Mouse (Mus musculus) heart, postnatal 14 days (tissue): ENCODE measurements at regions not wholly inside any gene's neighbourhood (a gene's known extent, or its start where the extent isn't known, plus 50 kb on each side); places are given as distances from the start of the nearest gene placed in this dataset.
A peak's percentile ranks its signal among the peaks of the same experiment; 100 is the strongest.

Source experiments
- DNase-seq, 2 experiments: peaks; one replicate each; pipeline ENCODE4 v3.0.0; 2021 to 2022
- intact Hi-C: fragments of 180-260 bp; cut with DNase I; formaldehyde crosslinking; loops from one replicate; pipeline ENCODE4 v1.15.1; 2025

DNA sequence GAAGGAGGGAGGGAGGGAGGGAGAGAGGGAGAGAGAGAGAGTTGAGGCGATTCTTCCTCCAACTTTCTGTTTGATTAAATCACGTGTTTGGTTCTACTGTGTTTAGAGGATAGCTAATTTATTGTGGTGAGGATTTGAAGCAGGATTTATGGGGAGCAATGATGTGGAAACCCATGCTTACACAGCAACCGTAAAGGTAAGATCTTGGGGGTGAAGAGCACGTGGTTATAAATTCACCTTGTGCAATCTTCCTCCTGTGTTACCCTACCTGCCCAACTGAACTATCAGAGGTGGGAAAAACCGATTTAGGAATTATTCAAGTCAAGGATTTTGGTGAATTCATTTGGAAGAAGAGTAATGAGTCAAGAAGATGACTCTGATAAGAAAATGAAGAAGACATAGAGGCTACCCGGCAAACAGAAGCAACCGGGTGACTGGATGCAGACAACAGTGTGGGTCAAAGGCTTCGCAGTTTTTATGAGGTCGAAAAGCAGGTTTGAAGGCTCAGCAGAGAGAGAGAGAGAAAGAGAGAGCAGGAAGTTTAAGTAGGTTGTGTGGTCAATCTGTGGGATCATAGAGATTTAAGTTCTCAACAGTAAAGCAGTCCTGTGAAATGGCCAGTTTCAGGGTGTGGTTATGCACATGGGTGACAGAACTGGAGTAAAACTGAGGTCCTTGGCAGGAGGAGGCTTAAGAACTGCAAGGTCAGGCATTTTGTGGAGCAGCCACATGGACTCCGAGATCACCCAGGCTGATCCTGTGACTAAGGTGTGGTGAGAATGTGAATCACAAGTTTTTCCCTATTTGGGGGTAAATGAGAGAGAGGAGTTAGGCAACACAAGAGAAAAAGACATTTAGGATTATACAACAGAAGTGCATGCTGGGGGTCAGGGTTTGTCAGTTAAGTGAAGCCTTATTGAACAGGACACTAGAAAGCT, 178.6 kb downstream of the Phlda1 start:
- intact Hi-C loops, result loop anchor here (10.0 kb wide), 1 partner anchor 240 kb away; no protein-coding TSS in a partner anchor
- no peak for DNase-seq

DNA sequence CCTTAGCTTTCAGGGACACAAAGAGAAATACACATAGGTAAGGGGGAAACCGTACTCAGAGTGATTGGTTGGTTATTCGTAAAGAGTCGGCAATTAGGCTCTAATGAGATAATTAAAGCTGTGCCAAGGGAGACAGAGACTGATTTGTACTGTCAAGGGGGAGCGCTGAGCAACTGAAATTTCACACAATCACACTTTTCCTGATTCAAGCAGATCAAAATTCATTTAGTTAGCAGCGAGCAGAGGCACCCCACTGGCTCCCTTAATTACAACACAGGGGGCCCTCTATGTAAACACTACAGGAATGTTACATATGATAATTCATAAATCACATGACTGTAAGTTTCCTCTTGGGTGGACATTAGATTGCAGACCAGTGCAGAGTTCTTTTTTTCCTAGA, 180.5 kb downstream of the Phlda1 start:
- intact Hi-C loops, result loop anchor here (10.0 kb wide), 1 partner anchor 238 kb away; no protein-coding TSS in a partner anchor
- no peak for DNase-seq

DNA sequence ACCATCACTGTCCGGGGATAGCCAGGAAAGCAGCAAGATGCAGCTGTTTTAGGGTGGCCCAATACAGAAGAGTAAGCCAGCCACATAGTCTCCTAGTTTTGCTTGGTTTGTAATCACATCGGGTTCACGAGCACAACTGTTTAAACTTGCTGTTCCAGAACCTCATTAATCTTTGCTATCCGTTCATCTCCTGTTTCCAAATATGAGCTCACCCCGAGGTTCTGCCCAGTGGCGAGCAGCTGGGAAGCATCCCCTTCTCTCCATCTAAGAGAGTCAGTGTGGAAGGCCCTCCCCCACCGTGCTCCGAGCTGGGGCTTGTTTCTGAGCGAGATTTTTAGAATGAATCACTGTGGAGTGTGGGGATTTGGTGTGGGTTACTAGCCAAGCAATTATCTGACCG, 183.5 kb downstream of the Phlda1 start:
- intact Hi-C loops, result loop anchor here (10.0 kb wide), 1 partner anchor 235 kb away; no protein-coding TSS in a partner anchor
- DNase-seq, result peak; percentile 68 to 75

DNA sequence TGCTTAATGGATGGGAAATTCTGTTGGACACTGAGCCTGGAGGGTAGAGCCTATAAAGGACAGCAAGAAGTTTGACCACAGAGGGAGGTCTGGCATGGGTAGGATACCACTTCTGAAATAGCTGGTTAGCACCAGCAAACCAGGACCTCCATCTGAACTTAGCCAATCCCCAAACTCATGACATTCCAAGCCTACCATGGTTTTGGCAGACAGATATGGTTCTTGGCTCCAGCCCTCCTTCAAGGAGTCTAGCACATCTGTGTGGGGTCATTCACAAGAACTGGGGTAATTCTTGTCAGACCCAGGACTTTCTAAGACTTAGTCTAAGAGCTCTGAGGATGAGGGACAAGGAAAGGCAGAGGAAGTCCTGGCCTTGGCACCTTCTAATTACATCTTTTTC, 187.7 kb downstream of the Phlda1 start:
- intact Hi-C loops, result no loop called here
- DNase-seq, result no peak

DNA sequence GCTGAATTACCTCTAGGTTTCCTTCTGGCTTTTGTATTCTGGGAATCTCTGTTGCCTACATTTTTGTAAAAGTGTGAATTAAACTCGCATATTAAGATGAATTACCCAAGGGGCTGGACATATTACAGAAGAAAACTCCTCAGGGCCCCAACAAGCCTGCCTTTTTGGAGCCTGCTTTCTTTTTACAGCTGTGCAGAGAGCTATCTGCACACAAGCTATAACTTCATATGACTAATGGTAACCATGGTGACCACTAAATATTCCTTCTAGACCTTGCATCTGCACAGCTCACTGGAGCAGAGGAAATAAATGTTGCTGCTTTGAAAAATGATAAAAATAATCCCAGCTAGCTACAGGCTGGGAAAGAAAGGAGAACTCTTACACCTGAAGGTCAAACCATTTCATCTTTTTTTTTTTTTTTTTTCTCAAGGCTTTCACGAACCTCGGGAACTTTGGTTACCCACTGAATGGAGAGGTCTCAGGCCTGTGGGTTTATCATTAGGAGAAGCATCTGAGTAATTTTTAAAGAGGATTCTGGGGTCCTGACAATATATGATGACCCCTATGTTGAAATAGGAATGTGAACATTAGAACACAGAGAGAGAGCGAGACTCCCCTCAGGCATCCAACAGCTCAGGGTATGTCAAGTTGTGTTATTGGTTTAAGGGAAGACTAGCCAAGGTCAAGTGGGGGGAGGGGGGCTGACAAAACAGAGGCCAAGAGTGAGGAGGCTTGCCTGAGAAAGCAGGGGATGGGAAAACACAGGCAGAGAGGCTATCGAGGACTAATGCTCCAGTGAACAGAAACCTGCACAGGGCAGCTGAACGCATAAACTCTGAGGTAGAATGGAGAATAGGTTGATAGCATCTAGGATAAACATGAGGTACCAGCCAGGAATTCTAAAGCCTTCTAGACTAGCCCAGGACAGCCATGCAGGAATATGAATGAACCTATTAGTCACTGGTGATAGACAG, 188.4 kb downstream of the Phlda1 start:
- intact Hi-C loops, result no loop called here
- DNase-seq, result no peak

DNA sequence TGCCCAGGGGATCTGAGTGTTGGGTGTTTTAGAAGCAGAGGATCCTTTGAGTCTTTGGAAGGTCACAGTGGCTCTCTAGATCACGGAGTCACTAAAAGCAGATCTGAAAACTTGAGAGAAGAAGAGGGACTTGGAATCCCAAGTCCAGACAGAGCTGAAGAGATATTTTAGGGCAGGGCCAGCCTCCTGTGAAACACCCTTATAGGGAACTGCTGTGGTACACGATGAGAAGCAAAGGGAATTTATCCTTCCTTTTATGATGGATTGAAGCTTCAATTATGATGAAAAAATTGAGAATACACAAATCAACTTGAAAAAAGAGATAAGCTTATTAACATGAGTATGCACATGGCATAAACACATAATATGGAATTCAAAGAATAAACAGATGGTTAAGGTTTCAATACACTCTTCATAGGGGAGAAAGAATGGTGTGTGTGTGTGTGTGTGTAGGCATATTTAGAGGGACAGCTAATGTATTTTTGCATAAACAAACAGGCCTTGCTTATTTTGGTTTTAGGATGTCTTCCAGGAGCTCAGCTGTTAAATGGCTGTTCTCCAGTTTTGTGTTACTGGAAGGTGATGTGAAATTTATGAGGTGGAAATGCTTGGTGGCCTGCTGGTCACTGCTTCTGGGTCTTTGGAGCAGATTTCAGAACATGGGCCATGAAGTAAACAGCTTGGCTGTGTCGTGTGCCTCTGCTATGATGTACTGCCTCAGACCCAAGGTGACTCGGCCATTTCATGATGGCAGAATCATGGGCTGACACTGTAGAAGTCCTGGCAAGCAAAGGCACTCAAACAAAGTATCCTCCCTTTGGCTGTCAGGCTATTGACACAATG, 190.1 kb downstream of the Phlda1 start:
- intact Hi-C loops, result no loop called here
- no peak for DNase-seq

DNA sequence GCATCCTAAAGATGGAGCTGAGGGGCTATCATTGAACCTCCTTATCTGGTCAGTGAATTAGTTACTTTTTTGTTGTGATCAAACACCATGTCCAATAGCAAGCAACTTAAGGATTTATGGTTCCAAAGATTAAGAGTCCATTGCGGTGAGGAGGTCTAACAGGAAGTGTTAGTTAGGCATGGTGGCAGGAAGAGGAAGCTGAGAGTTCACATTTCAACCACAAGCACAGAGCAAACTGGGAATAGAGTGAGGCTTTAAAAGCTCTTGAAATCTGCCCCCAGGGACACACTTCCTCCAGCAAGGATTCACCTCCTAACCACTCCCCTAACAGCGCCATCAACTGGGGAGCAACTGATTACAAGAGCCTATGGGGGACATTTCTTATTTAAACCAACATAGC, 190.9 kb downstream of the Phlda1 start:
- intact Hi-C loops, result no loop called here
- no peak for DNase-seq

DNA sequence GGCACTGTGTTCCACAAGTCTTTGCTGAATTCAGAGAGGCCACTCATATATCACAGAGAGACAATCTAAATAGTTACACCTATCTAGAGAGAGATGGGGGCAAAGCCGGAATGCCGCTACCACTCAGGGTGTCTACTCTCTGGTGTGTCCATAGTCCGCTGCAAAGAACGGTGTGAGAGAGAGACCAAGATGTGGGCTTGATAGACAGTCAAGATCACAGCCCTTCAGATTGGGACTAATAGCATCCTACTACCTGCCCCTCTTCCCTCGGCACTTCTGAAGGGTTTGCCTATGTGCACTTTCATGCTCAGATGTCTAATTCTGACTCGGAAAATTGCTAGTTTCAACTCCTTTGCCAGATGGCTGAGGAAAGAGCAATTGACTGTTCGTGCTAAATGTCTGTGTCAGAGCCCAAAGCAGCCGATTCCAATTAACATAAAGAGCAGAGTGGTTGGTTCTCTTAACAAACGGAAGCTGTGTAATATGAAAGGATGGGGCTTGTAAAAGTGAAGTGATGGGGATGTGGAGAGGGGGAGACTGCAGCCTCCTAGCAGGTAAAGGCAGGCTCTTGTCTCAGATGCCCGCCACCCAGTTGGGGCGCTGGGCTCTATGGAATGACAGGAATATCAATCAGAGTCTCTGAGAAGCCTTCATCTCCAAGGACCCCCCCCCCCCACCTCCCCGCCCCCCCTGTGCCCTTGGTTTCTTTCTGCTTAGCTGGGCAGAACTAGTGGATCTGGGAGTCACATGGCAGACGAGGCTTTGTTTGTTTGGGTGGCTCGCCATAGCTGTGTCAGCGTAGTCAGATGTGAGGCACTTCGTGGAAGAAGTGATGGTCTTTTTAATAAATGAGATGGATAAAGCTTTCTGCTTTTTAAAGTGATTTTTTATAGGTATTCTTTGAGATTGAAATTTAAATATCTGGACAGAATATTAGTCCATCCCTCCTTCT, 193.7 kb downstream of the Phlda1 start:
- intact Hi-C loops, result no loop called here
- DNase-seq, result no peak

DNA sequence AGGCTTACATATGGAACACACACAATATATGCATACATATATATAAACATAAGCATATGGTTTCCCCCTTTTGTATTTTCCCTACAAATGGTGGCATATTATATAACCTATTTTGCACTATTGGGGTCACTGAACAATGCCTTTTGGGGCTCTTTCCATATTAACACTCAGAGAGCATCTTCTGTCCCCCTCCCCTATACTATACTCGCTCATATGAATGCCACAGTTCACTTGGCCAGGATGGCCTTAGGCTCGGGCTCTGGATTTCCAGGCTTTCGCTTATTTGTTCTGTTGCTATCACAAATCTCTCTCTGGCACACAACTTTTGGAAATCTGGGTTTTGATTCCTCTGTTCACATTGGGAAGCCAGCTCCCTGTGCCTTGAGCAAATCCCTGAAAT, 194.5 kb downstream of the Phlda1 start:
- intact Hi-C loops, result no loop called here

DNA sequence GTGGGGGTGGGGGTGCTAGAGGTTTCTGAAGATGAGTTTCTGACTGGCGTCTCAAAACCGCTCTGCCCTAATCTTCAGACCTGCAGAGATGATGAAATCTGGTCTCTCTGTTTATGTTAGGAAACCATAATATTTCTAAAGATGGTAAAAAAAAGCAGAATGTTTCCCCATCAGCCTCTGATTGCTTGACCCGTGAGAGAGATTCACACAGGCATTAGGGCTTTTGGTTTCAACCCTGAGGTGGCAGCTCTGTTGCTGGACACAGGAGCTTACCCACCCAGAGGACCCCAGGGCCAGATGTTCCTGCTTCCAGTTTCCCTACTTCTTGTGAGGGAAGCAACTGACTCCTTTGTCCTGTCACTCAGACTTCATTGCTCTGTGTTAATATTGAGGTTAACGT, 195.1 kb downstream of the Phlda1 start:
- DNase-seq, result no peak
- intact Hi-C loops, result no loop called here

More for the DNA sequence above, 194.5 kb downstream of the Phlda1 start:
- no peak for DNase-seq

DNA sequence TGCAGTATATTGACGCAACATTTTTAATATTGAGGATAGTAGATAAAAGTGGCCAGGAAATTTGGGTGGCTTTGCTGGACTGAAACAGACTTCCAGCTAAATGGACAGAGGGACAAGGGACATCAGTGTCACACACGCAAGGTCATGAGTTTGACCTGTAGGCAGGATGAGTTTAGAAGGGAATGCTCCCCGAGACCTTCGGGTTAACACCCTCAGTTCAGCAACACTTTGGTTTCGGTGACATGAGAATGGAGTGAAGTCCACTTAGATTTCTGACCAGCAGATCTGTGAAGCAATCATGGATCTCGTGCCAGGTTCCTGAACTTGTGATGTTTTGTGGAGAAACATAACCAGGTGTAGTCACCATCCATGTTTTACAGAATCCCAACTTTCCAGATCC, 196.3 kb downstream of the Phlda1 start:
- intact Hi-C loops, result no loop called here
- no peak for DNase-seq

DNA sequence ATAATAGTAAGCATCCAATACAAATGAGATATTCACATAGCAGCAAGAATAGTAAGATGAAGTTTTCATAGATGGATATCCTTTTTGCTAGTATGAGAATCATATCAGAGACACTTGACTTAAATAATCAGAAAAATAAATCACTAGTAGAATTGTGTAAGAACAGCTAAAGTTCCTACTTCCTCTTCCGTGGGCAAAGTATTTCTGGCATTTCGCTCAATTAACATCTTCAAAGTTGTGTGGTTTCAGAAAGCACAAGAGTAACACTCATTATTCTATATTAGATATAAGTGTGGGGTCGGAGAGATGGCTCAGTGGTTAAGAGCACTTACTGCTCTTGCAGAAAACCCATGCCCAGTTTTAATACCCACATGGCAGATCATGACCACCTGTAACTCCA, 197.4 kb downstream of the Phlda1 start:
- DNase-seq, result no peak
- intact Hi-C loops, result no loop called here

DNA sequence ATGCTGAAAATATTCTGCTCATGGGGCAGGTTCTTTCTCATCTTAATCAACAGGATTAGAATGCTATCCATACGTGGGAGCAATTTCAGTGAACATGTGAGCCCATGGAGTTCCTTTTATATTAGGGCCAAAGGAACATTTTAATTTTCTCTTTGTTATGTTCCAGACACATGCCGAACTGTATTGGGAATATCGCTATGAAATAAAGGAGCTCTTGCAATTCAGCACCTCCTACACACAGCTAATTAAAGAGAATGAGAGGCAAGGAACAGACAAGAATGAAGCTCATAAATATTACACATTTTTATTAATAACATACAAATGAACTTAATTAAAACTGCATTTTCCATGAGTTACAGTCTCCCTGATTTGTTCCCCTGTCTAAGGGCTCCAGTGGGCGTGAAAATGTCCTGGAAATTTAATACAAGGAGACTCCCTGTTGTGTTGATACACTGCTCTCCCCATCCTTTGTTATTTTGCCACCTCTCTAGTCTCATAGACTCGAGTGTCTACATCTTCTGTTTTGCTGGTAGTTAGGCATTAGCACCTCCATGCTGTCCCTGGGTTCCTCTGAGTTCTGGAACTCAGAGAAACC, 205.5 kb downstream of the Phlda1 start:
- intact Hi-C loops, result no loop called here
- no peak for DNase-seq

DNA sequence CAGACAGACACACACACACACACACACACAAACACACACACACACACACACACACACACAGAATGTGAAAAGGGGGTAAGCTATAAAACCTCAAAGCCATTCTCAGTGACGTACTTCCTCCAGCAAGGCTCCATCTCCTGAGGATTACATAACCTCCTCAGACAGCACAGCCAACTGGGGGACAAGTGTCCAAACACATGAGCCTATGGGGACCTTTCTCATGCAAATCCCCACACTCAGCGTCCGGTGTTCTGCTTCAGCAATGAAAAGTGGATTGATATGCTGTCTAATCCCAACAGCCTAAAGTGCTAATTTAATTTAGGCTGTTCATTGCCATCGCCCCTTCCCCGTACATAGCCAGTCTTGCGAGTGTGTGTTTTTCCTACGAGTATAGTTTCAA, 206.9 kb downstream of the Phlda1 start:
- intact Hi-C loops, result loop anchor here (1.0 kb wide), 1 partner anchor 23 kb away; no protein-coding TSS in a partner anchor
- no peak for DNase-seq

DNA sequence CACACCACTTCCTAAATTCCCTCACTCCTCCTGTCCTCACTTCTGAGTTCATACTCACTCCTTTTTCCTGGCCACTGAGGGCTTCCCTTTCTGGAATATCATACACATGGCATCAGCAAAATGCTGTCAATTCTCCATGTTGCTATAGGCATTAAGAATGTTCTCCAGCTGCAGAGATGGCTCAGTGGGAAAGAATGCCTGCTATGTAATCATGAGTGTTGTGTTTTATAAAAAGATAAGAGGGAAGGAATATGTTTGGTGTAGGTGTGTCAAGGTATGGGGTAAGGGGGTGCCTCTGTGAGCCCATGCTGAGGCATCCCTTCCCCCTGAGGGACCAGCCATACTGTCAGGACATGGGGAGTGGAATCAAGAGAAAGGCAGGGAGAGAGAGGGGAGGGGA, 207.6 kb downstream of the Phlda1 start:
- intact Hi-C loops, result loop anchor here (1.0 kb wide), 1 partner anchor 23 kb away; no protein-coding TSS in a partner anchor
- DNase-seq, result no peak

DNA sequence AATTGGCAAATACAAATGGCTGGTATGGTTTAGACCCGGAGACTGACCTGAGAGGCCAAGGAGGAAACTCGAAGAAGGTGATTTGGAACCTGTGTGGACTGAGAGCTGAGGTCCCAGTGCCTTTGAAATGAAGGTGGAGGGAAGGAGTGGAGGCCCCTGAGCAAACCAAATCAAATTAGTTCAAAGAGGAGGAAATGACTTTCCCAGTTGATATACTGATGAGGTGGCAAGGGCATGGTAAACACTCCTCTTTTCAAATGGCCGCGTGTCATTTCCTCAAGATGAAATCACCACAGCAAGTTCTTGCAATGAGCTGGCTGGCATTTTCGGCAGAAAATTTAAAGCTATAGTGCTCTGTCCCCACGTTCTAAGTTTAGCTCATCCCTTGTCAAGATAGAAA, 209.1 kb downstream of the Phlda1 start:
- intact Hi-C loops, result no loop called here
- DNase-seq, result no peak

DNA sequence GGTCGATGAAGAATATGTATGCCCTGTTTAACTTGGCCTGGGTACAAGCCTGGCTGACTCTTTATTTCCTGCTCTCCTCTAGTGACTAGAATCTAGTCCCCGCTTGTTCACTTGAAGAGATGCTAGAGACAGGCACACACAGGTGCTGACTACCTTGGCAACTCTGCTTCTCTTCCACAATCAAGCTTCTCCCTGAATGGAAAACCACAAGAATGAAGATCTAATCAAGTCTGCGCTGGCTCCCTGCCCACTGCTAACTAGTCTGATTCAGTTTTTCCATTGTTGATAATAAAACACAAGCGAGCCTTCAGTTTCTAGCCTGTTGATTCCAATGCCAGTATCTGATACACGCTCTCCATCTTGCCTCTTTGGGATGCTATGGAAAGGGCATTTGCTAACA, 213.5 kb downstream of the Phlda1 start:
- intact Hi-C loops, result no loop called here

DNA sequence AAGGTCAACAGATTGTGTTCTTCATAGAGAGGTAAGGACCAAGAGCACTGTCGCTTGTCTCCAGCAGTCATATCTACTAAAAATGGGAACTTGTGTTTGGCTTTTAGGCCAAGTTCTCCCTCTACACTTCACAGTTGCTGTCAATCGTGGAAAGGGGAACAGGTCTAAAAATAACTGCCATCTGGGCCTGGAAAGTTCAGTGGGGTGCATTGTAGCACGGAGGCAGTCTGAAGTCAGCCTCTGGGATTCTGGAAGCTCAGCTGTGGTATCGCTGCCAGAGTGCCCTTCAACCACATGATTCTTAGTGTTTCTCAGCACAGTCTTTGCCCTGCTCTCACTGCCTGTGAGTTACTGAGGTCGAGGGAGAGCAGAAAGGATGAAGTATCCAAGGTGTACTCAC, 215.0 kb downstream of the Phlda1 start:
- DNase-seq, result peak; percentile 34 to 36

More for the DNA sequence above, 213.5 kb downstream of the Phlda1 start:
- peak in 1 of 2 experiments; percentile 12 for DNase-seq

DNA sequence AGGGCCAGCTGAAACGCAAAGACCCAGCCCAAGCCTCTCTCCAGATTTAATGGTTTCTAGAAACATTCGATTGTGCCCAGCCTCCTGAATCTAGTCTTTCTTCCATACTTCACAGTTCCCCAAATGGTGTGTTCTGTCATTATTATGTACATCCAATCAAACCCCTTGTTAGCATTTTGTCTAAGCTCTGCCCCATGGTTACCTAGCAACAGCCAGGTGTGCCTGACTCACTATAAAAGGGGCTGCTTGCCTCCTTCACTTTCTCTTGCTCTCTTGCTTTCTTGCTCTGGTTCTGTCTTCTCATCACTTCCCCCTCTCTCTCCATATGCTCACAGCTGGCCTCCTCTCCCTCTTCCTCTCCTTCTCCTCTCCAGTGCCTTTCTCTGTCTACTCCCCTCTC, 217.8 kb downstream of the Phlda1 start:
- intact Hi-C loops, result no loop called here
- no peak for DNase-seq

More for the DNA sequence above, 215.0 kb downstream of the Phlda1 start:
- intact Hi-C loops, result no loop called here
